Mouse (Mus musculus): ENCODE results near the gene Slc7a15.
A peak's percentile ranks its signal among the peaks of the same experiment; 100 is the strongest.

The Slc7a15 gene

DNA sequence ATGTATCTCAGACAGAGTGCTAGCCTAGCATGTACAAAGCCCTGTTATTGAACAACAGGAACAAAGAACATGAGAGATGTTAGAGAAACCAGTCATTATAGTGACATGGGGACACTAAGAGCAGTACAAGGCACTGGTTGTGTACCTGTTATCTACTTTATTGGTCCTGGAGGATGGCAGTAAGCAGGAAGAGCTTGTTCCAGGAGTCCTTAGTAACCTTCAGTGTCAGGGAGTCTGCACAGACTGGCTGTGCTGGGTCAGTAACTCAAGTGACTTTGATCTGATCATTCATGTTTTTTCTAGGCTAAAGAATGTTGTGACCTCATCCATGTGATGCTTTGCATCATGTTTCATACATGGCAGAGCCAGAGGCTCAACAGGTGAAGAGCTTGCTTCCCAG lies 42.7 kb downstream of the Slc7a15 start:
- no peak for DNase-seq

GRCm38 (mm10) chr12:8555419-8555818 lies 43.4 kb downstream of the Slc7a15 start:
- DNase-seq = no peak

DNA sequence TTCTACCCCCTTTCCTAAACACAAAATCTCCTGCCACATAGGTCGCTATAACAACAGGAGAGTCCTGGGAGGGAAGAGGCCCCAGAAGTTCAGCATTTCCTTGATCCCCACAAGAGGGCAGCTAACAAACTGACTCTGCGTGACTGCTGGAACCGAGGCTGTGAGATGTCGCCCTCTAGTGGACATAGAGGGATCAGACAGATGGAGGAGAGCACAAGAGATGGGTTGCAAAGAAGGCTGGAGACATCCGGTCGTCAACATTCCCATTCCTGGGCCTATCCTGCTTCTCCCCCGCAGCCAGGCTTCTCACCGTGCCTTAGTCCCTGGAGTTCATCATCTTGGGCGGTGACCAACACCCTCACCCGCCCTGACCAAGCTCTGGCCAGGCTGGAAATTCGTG lies 51.5 kb downstream of the Slc7a15 start:
- peak; percentile 19 to 38 for DNase-seq

DNA sequence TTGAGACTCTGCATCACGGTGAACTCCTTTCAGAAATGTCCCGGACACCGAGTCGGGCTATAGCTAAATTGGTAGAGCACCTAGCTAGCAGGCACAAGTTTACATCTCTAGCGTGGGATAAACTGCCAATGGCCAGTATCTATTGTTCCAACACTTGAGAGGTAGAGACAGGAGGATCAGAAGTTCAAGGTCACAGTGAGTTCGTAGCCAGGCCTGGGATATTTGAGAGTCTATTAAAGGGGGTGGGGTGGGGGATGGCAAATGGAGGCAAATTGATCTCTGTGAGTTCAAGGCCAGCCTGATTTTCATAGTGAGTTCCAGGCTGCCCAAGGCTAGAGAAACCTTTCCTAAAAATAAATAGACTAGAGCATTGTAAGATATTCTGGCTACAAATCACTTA lies 52.1 kb downstream of the Slc7a15 start:
- no peak for DNase-seq

DNA sequence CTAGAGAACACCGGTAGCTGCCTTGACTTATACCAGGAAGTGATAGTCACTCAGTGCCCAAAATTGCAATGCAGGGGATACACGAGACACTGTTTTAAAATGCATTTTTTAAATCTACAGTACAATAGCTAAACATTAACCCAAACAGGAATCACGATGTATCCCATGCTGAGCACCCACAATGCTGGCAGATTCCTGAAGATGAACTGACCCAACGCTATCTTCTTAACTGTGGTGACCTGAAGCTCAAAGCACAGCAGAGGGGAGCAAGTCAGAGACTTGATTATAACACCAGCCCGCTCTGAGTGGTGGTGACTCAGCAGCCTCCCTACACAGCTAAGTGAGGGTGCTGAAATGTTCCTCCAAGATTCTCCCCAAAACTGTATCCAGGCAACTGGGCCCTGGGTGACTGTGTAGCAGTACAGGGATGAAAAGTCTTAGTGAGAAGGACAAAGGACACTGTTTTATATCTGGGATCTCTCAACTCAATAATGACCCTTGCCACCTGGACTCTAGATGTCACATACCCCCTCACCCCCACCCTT lies 53.7 kb downstream of the Slc7a15 start:
- no peak for DNase-seq

DNA sequence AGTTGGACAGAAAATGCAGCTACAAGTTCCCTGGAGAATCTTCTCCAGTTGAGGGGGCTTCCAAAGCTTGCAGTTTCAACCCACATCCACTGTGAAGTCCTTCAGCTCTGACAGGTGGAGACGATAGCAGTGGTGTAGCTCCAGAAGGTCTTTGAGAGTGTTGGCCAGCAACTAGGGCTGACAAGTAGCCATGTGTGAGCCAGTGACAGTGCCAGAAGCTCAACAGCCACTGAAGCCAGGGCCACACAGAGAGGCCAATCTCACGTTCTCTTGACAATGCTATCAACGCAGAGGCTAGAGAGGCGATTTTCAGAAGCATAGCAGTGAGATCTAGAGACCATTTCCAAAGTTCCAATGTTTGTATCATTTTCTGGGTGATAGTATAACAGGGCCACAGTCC lies 56.5 kb downstream of the Slc7a15 start:
- DNase-seq = no peak

- no peak for DNase-seq
Observed at GRCm38 (mm10) chr12:8539471-8539870, 59.4 kb downstream of the Slc7a15 start.

DNA sequence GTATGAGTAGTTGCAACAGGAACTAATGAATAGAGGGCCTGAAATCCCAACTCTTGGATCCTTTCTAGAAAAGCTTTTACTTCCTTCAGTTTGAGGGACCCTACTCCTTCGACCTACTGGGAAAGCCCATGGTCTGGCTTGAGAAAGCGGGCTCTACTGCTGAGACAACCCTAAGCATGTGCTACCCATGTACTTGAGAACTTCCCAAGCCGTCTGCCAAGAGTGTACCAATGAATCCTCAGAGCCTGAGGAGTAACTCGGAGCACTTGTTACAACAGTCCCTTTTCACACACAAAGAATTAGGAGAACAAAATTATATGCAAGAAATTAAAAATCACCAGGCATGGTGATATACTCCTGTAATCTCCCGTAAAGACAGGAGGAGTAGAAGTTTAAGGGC lies 61.6 kb downstream of the Slc7a15 start:
- no peak for DNase-seq

DNA sequence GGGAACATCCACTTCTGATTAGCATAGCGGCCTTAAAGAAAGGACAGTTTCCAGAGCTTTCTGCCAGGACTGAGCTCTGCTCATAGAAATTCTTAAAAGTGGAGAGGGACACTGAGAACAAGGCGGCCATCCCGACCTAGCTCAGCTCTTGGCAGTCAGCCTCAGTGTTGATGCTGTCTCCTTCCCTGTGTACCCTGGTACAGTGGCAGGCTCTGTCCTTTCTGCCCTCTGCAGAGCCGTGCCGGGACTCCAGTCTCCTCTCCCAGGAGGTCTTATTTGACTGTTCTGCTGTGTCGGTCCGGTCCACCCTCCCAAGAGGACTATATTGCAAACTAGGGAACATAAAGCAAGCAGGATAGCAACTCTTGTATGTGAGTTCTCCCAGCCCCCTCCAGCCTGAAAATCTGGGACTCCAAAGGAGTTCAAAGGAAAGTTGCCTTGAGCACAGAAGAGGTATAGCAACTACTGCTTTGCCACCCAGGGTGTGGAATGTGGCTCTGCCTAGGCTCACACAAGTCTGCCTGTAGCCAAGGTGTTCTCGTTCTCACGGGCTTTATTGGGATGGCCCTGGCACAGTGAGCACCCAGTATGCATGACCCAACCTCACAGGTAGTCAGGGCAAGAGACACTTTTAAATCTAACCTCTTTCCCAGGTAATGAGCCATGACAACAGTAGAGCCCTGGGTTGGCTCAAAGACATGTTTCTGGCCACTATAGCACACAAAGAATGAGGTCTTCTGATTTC lies 62.5 kb downstream of the Slc7a15 start:
- no peak for DNase-seq

GRCm38 (mm10) chr12:8535596-8535995 lies 63.3 kb downstream of the Slc7a15 start:
- DNase-seq = no peak

DNA sequence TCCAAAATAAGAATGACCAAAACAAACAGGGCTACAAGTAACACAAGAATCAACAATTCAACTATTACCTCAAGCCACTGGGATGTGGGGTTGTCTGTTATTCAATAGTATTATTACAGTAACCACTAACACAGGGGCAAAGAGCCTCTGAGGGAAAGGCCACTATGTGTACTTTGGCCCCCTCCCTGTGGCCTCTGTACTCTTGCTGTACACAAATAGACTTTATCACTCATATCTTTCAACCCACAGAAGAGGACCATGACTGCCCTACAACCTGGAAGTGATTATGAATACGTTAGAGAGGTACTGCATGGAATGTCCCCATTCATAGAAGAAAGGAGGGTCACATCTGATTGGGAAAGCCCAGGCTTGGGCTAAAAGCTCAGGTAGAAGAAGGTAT lies 64.0 kb downstream of the Slc7a15 start:
- no peak for DNase-seq

DNA sequence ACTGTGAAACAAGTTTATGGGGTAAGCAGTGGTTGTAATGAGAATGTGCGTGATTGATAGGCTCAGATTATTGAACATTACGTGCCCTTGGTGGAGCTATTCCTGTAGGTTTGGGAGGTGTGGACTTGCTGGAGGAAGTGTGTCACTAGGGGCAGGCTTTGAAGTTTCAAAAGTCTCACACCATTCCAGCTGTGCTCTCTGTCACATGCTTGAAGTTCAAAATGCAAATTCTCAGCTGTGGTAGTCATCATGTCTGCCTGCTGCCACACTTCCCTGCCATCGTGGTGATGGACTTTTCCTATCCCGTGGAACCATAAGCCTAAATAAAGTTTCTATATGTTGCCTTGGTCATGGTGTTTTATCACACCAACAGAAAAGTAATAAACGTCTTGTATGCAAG lies 71.1 kb downstream of the Slc7a15 start:
- DNase-seq = no peak

GRCm38 (mm10) chr12:8527175-8527574 lies 71.7 kb downstream of the Slc7a15 start:
- DNase-seq = no peak

GRCm38 (mm10) chr12:8524062-8524461 lies 74.8 kb downstream of the Slc7a15 start:
- no peak for DNase-seq

DNA sequence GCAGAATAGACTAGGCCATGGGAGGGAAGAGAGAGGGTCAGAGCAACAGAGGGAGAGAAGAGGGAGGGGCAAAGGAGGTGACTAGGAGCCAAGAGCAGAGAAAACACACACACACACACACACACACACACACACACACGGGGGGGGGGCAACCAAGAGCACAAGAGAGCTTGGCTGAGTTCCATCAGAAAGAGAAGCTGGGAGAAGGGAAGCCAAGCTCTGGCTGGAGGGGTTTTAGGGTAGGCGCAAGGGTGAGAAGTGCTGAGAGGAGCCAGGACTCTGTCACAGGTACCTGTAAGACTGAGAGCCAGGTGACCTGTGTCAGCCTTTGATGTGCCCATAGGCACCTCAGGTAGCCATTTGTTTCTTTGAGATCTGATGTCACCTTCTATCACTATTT lies 76.2 kb downstream of the Slc7a15 start:
- DNase-seq = no peak

GRCm38 (mm10) chr12:8521375-8522047 lies 77.4 kb downstream of the Slc7a15 start:
- peak; percentile 43 to 62 for DNase-seq

GRCm38 (mm10) chr12:8519431-8520160 lies 79.3 kb downstream of the Slc7a15 start:
- no peak for DNase-seq

GRCm38 (mm10) chr12:8511037-8511882 lies 87.6 kb downstream of the Slc7a15 start:
- no peak for DNase-seq

DNA sequence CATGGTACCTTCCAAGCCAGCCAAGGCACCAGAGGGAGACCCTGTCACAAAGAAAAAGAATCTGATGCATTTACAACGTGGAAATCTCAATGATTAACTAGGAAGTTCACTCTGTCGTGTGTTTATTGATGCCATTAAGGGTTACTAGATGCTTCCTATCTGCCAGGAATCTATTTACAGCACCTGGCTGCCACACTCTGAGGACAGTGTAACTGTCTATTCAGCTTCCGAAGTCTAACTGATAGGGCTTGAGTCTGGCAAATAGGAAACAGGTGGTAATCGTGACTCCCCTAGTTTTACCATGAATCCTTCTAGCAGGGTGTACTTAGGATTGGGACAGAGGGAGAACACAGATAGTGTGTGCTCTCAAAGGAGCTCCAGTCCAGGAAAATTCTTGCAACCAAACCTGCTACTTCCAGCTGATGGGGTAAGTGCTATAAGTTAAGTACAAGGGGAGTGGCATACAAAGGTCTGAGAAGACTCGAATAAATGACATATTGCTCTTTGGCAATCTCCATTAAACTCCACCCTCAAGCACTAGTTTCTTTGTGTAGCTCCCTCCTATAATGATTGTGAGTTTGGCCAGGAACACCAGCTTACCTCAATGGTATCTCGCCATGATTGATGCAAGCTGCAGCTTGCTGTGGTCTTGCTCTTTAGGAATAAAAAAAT lies 88.4 kb downstream of the Slc7a15 start:
- DNase-seq = no peak

DNA sequence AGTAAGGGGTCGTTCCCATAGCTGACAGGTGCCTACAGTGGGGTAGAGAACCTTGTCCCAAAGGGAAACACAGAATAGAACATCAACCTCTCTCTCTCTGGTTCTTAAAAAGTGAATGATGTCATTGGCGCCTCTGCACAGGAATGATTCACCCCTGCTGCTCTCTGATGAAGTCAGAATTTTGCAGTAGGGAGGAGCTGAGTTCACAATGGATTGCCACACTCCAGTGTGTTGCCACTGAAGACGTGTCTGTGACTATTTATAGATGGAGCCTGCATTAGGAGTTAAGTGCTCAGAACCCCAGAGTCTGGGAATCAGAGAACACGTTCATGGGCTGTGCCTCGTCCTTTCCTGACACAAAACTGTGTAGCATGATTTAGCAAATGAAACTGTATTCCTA lies 89.2 kb downstream of the Slc7a15 start:
- no peak for DNase-seq

GRCm38 (mm10) chr12:8506954-8507707 lies 91.7 kb downstream of the Slc7a15 start:
- no peak for DNase-seq

Measured in thymus, adult 18-20 months (tissue).